Mouse (Mus musculus) stomach, embryonic 15.5 days (tissue): Measurements from ENCODE around the gene Rusc2. TPM values are rescaled to one million over a fixed set of nuclear protein-coding genes. Genes with fewer than 3 reads are reported as not detected.

ENCODE experiments used
- ATAC-seq: fragments of 200-750 bp; cut with Nextera tagmentation; 2 replicates; pipeline ENCODE4 v1.8.0; 2017; ENCODE audit warnings: low read depth, moderate number of reproducible peaks, moderate TSS enrichment; ENCODE audit not compliant: insufficient read depth, low FRiP score
- H3K27ac ChIP-seq: fragments of 300-500 bp; sonication (generic); 2 replicates; pipeline ENCODE4 v1.5.1; 2015; ENCODE audit warnings: mild to moderate bottlenecking, inconsistent platforms
- H3K27me3 ChIP-seq: fragments of 300-500 bp; sonication (generic); replicated peaks from 2 replicates; pipeline ENCODE4 v1.6.1; 2015; ENCODE audit warnings: inconsistent platforms
- H3K36me3 ChIP-seq: fragments of 300-500 bp; sonication (generic); 2 replicates; pipeline ENCODE4 v1.6.1; 2015; ENCODE audit warnings: inconsistent platforms
- H3K4me1 ChIP-seq: fragments of 300-500 bp; sonication (generic); 2 replicates; pipeline ENCODE4 v1.6.1; 2015; ENCODE audit warnings: inconsistent platforms
- H3K4me2 ChIP-seq: fragments of 300-500 bp; sonication (generic); 2 replicates; pipeline ENCODE4 v1.6.1; 2015; ENCODE audit warnings: mild to moderate bottlenecking, inconsistent platforms
- H3K4me3 ChIP-seq: fragments of 300-500 bp; sonication (generic); replicated peaks from 2 replicates; pipeline ENCODE4 v1.5.1; 2015; ENCODE audit warnings: inconsistent platforms
- H3K9ac ChIP-seq: fragments of 300-500 bp; sonication (generic); 2 replicates; pipeline ENCODE4 v1.6.1; 2015; ENCODE audit warnings: inconsistent platforms
- H3K9me3 ChIP-seq: fragments of 300-500 bp; sonication (generic); 2 replicates; pipeline ENCODE4 v1.6.1; 2016; ENCODE audit warnings: inconsistent platforms
- WGBS: fragments of 180-500 bp; shearing (Covaris S2); methylation state at CpG from one replicate; pipeline ENCODE4 v1.1.7; 2015; 5-methylcytosine and 5-hydroxymethylcytosine counted together
- polyA plus RNA-seq: library from polyadenylated mRNA; unstranded; fragments of >200 nt; fragmentation: Nextera tagmentation; extraction: Ambion mirVana; gene quantifications from 2 replicates; pipeline ENCODE4 v1.2.1, GENCODE M21; 2015

Rusc2 gene
- polyA plus RNA-seq = 16.3 and 17.2 TPM in 2 replicates

DNA sequence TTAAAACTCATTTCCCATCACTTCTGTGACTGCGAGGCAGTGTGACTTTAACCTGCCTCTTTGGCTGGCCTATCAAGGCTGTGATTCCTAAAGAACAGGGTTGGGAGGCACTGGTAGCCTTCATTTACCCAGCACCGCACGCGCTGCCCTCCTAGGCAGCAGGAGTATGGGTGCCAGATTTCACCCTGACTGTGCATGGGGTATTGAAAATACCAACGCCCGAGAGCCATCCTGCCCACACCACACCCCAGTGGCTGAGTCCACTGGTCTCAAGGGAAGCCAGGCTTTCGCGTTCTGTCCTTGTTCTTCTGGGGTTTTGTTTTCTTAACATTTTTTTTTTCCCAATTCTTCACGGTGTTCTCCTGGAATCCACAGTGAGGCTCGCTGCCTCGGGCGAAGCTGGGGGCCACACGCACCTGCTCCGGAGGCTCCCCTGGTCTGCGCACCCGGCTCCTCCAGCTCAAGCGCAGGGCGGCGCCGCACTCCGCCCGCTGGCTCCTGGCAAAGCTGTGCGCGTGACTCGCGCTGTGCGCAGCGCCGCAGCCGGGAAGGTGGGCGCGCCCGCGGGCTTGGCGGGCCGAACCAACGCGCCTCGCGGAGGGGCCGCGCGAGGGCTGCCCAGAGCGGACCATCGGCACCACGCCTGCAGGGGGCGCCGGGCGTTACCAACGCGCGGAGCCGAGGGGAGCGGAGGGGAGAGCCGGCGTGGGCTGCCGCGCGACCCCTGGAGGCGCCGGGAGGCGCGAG is at the start of gene Rusc2:
TSS of gene Rusc2 (plus strand) at position 572 of the 747 bp plus-strand sequence.
- Histone ChIP-seq H3K27ac (peak within 1 kb of the TSS; percentile 68), H3K9ac (peak within 1 kb of the TSS; percentile 77), H3K27me3 (no peaks in the 10 kb centered on the region), H3K9me3 (no peaks in the 10 kb centered on the region), H3K4me3 (peak within 1 kb of the TSS; percentile 80), H3K36me3 (no peaks in the 10 kb centered on the region), H3K4me1 (peaks cover 11% of the 10 kb centered on the region), H3K4me2 (peak within 1 kb of the TSS; percentile 89)
- under 1% methylated on average over 62 of the region's 63 CpGs for WGBS
- peak; percentile 83 for ATAC-seq

DNA sequence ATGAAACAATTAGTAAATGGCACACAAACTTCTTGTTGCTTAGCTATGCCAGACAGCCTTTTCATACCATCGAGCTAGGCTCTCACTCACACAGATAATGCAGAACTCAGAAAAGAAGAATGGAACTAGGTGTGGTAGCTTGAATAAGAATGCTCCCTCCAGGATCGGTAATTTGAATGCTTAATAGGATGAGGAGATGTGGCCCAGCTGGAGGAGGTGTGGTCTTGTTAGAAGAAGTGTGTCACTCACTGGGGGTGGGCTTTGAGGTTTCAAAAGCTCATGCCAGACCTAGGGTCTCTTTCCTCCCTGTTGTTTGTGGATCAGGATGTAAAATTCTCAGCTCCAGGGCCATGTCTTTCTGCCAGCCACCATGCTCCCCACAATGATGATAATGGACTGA is 47.0 kb upstream of the Rusc2 start:
- WGBS = 48% methylated on average over 2 of the region's 2 CpGs
- H3K4me2 ChIP-seq = no peak overlapping the region
- H3K9ac ChIP-seq = no peak overlapping the region
- no peaks in the 10 kb centered on the region for H3K4me1 ChIP-seq
- no peak overlapping the region for H3K27ac ChIP-seq
- no peaks in the 10 kb centered on the region for H3K36me3 ChIP-seq
- ATAC-seq = no peak
- H3K4me3 ChIP-seq = no peak overlapping the region
- H3K27me3 ChIP-seq = no peaks in the 10 kb centered on the region
- H3K9me3 ChIP-seq = peaks cover 5% of the 10 kb centered on the region

DNA sequence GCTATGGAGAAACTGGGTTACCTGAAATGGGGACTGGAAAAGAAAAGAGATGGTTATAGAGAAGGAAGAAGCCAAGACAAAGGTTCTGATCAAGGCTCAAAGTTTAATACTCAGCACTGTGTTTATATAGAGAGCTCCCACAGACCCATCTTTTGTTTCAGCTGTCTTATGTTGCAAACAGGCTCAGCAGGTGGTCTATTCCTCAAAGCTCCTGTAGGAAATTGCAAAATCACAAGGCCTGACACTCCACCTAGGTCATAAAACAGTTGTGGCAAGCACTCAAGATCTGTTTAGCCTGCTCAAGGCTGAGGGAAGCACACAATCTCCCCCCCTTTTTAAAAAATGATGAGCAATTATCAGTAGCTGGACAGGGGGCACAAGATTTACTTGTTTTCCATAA is 45.6 kb upstream of the Rusc2 start:
- no peaks in the 10 kb centered on the region for H3K4me1 ChIP-seq
- no peak overlapping the region for H3K4me3 ChIP-seq
- no peak overlapping the region for H3K9ac ChIP-seq
- ATAC-seq = no peak
- H3K9me3 ChIP-seq = peaks cover 5% of the 10 kb centered on the region
- H3K36me3 ChIP-seq = no peaks in the 10 kb centered on the region
- H3K27ac ChIP-seq = no peak overlapping the region
- no peak overlapping the region for H3K4me2 ChIP-seq
- H3K27me3 ChIP-seq = no peaks in the 10 kb centered on the region

DNA sequence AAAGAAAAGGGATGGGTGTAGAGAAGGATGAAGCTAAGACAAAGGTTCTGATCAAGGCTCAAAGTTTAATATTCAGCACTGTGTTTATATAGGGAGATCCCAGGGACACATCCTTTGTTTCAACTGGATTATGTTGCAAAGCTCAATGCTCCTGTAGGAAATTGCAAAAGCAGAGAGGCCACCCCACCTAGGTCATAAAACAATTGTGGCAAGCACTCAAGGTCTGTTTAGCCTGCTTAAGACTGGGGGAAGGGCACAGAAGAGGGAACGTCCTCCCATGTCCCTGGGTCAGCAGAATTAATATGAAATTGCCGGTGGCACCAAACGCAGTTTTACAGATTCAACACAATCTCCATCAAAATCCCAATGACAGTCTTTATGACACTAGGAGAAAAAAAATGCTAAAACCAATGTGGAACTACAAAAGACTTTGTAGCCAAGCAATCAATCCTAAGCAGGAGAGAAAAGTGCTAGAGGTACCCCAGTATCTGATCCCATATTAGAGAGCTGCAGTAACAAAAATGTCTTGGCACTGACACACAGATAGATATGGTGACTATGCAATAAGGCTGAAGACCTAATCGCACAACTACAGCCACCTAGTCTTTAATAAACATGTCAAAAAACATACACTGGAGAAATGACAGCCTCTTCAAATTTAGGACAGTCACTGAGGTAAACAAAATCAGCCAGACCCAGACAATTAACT is 41.5 kb upstream of the Rusc2 start:
- no peak overlapping the region for H3K4me2 ChIP-seq
- no peak overlapping the region for H3K9ac ChIP-seq
- peaks cover 5% of the 10 kb centered on the region for H3K9me3 ChIP-seq
- no peak overlapping the region for H3K4me3 ChIP-seq
- no peaks in the 10 kb centered on the region for H3K36me3 ChIP-seq
- no peaks in the 10 kb centered on the region for H3K4me1 ChIP-seq
- 68% methylated on average over 4 of the region's 4 CpGs for WGBS
- ATAC-seq = no peak
- no peaks in the 10 kb centered on the region for H3K27me3 ChIP-seq
- H3K27ac ChIP-seq = no peak overlapping the region

DNA sequence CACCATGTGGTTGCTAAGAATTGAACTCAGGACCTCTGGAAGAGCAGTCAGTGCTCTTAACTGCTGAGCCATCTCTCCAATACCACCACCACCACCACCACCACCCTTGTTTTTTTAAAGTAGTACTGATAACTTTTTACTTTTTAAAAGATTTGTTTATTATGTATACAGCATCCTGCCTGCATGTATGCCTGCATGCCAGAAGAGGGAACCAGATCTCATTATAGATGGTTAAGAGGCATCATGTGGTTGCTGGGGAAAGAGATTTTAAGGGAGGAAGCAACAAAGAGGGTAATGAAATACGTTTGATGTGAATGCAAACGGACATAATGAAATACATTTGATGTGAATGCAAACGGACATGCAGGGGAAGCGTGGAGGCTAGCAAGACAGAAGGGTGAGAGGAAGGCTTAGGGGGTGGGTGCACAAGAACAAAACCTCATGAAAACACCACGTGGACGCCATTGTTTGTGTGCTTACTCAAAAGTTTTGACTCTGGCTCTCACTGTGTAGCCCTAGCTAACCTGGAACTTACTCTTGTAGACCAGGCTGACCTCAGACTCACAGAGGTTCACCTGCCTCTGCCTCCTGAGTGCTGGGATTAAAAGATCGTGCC is 40.4 kb upstream of the Rusc2 start:
- H3K4me1 ChIP-seq = no peaks in the 10 kb centered on the region
- no peak overlapping the region for H3K4me3 ChIP-seq
- ATAC-seq = no peak
- no peaks in the 10 kb centered on the region for H3K27me3 ChIP-seq
- H3K27ac ChIP-seq = no peak overlapping the region
- no peak overlapping the region for H3K9ac ChIP-seq
- H3K36me3 ChIP-seq = no peaks in the 10 kb centered on the region
- H3K9me3 ChIP-seq = peaks cover 2% of the 10 kb centered on the region
- no peak overlapping the region for H3K4me2 ChIP-seq
- WGBS = 84% methylated on average over 7 of the region's 7 CpGs

DNA sequence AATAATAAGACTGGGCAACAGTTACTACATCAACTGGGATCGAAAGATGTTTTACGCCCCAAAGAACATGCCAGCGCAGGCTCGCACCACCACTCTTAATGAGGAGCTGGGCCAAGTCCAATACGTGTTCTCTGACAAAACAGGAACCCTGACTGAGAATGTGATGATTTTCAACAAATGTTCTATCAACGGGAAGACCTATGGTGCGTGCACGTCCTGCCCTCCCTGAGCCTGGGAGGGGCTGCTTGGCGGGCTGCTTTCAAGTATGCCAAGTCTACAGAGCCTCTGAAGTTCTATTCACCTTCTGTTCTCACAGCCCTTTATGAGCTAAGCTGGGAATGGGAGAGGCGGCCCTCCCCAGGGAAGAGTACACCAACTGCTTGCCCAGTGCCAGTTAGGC is 39.3 kb upstream of the Rusc2 start:
- H3K36me3 ChIP-seq = no peaks in the 10 kb centered on the region
- H3K4me1 ChIP-seq = no peaks in the 10 kb centered on the region
- H3K9me3 ChIP-seq = no peaks in the 10 kb centered on the region
- H3K27me3 ChIP-seq = no peaks in the 10 kb centered on the region
- WGBS = 89% methylated on average over 10 of the region's 10 CpGs
- H3K9ac ChIP-seq = no peak overlapping the region
- H3K27ac ChIP-seq = no peak overlapping the region
- no peak for ATAC-seq
- H3K4me2 ChIP-seq = no peak overlapping the region
- no peak overlapping the region for H3K4me3 ChIP-seq

DNA sequence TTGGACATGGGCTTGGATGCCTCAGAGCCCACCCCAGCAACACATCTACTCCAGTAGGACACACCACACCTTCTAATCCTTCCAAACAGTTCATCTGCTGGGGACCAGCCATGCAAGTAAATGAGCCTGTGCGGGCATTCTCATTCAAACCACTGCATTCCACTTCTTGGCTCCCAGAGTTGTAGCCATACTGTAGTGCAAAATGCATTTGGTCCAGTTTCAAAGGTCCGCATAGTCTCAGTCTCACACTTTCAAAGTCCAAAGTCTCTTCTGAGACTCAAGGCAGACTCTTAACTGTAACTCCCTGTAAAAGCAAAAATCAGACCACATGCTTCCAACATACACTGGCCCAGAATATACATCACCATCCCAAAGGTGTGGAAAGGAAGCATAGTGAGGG is 36.8 kb upstream of the Rusc2 start:
- no peaks in the 10 kb centered on the region for H3K36me3 ChIP-seq
- H3K27ac ChIP-seq = no peak overlapping the region
- H3K4me3 ChIP-seq = no peak overlapping the region
- no peaks in the 10 kb centered on the region for H3K27me3 ChIP-seq
- WGBS = 86% methylated on average over 2 of the region's 2 CpGs
- no peaks in the 10 kb centered on the region for H3K9me3 ChIP-seq
- ATAC-seq = no peak
- no peak overlapping the region for H3K4me2 ChIP-seq
- H3K9ac ChIP-seq = no peak overlapping the region
- no peaks in the 10 kb centered on the region for H3K4me1 ChIP-seq

DNA sequence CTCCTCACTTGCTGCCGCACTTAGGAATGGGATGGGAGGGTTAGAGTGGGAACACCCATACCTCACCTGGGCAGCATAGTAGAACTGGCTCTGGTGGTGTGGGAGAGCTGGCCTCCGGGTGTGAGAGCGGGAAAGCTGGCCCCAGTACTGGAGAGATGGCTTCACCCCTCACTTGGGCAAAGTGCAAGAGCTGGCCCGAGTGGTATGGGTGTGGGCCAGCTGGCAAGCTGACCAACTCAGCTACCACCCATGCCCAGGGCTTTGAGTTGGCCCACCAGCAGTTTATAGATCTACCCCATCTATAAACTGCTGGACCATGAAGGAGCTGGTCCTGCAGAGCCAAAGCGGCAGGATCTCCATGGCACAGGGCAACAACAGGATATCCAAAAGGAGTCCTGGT is 32.6 kb upstream of the Rusc2 start:
- Histone ChIP-seq H3K9me3 (no peaks in the 10 kb centered on the region), H3K4me3 (no peak overlapping the region), H3K4me2 (no peak overlapping the region), H3K27me3 (no peaks in the 10 kb centered on the region), H3K4me1 (no peaks in the 10 kb centered on the region), H3K27ac (no peak overlapping the region), H3K9ac (no peak overlapping the region), H3K36me3 (no peaks in the 10 kb centered on the region)
- no peak for ATAC-seq
- 92% methylated on average over 5 of the region's 5 CpGs for WGBS

DNA sequence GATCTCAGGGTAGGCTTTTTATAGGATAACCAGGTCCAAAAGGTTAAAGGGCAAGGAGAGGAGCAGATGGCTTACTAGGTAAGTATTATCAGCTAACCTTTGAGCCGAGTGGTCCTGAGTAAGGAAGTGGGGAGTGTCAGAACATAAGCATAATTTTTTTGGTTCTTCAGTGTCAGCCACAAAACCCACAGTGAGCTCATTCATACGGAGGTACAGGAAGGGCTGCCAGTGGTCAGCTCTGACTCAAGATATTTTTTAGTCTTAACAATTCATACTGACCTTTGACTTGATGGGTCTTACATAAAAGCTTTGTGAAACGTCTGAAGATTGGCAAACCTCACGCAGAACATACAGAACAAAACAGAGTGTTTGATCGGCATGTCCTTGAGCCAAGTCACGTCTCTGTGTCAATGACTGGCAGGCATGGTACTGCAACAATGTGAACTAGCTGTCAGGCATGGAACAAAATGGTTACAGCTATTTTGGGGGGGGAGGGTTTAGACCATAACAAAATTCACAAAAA is 31.7 kb upstream of the Rusc2 start:
- Histone ChIP-seq H3K4me2 (no peak overlapping the region), H3K4me1 (no peaks in the 10 kb centered on the region), H3K27me3 (no peaks in the 10 kb centered on the region), H3K36me3 (no peaks in the 10 kb centered on the region), H3K9ac (no peak overlapping the region), H3K4me3 (no peak overlapping the region), H3K9me3 (no peaks in the 10 kb centered on the region), H3K27ac (no peak overlapping the region)
- no peak for ATAC-seq
- WGBS = 63% methylated on average over 6 of the region's 6 CpGs

DNA sequence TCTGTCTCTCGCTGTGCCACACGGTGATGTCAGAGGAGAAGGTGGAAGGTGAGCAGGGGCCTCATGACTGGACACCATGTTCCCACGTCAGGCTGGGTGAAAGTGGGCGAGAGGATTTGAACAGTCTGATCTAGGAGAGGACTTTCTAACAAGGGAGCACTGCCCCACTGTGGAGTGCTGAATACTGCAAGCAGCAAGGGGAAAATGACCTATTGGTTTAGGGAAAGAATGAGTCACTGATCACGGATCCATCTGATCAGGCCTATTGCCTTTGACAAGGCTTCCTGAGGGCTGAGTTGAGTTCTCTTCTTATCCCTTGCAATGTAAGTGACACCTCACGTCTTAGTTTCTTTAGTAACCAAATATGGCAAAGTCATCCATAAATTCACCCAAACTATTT is 28.1 kb upstream of the Rusc2 start:
- WGBS = 84% methylated on average over 6 of the region's 6 CpGs
- H3K36me3 ChIP-seq = no peaks in the 10 kb centered on the region
- no peak overlapping the region for H3K4me2 ChIP-seq
- no peak overlapping the region for H3K9ac ChIP-seq
- no peak overlapping the region for H3K4me3 ChIP-seq
- no peaks in the 10 kb centered on the region for H3K27me3 ChIP-seq
- no peak for ATAC-seq
- no peaks in the 10 kb centered on the region for H3K9me3 ChIP-seq
- no peaks in the 10 kb centered on the region for H3K4me1 ChIP-seq
- no peak overlapping the region for H3K27ac ChIP-seq

DNA sequence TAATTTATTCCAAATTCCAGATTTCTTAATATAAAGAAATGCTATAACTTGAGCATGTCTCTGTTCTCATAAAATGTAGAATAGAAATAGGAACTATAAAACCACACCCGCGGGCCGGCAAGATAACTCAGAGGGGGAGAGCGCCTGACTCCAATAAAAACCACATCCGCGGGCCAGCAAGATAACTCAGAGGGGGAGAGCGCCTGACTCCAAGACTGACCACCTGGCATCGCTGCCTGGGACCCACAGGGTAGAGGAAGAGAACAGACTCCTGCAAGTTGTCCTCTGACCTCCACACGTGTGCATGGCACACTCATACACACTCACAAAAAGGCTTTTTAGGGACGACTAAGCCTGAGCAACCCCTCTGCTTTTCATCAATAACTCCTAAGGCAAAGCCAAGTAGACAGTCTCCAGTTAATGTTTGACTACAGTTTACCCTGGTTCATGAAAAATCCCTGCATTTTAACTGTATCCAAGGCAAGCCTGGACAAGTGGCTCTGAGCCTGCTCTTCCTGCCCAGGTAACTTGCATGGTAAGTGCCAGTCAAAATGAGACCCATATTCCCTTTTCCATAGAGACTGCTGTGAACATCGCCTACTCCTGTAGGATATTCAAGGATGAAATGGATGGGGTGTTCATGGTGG is 16.7 kb upstream of the Rusc2 start:
- Histone ChIP-seq H3K4me2 (peak overlapping the region; percentile 27; the same call in 1 of the 2 replicates), H3K9ac (no peak overlapping the region), H3K4me3 (no peak overlapping the region), H3K27ac (peak overlapping the region; percentile 67; the same call in 1 of the 2 replicates), H3K27me3 (no peaks in the 10 kb centered on the region), H3K4me1 (no peaks in the 10 kb centered on the region), H3K36me3 (no peaks in the 10 kb centered on the region), H3K9me3 (no peaks in the 10 kb centered on the region)
- WGBS = 69% methylated on average over 11 of the region's 11 CpGs
- no peak for ATAC-seq

DNA sequence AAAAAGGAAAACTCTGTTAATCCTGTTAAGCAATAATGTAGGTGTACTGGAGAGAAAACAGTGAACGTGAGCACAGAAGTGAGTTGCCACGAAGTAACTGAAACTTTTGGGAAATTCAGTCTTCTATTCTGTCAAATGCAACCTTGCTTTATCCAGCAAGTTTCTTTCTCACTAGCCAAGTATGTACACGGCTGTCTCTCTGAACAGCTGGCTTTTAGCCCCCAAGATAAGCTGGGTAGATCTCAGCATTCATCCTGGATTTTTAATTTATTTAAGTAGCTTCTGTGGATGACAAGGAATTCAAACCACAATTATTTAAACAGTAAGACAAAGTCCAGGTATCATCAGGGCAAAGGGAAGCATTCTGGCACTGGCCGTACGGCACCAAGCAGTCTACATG is 14.5 kb upstream of the Rusc2 start:
- H3K4me2 ChIP-seq = no peak overlapping the region
- no peaks in the 10 kb centered on the region for H3K4me1 ChIP-seq
- H3K9ac ChIP-seq = no peak overlapping the region
- H3K9me3 ChIP-seq = no peaks in the 10 kb centered on the region
- WGBS = 64% methylated on average over 5 of the region's 5 CpGs
- ATAC-seq = no peak
- no peak overlapping the region for H3K27ac ChIP-seq
- H3K4me3 ChIP-seq = no peak overlapping the region
- no peaks in the 10 kb centered on the region for H3K36me3 ChIP-seq
- no peaks in the 10 kb centered on the region for H3K27me3 ChIP-seq
